Mouse (Mus musculus): ENCODE results near the gene Cdkal1.

- TF ChIP-seq CTCF (IDR thresholded peaks at IDR 0.05), result no peak
- TF ChIP-seq POLR2A (IDR thresholded peaks at IDR 0.05; ENCODE audit: insufficient read depth, low read depth, low read length), result no peak
- TF ChIP-seq EP300 (IDR thresholded peaks at IDR 0.05; ENCODE audit: insufficient read depth, low read depth, low read length), result no peak
These were observed 548.1 kb downstream of the Cdkal1 start for GRCm38 (mm10) chr13:29307420-29307819.
